Mouse (Mus musculus) liver, embryonic 14.5 days (tissue): ENCODE data around the gene Fads3.

ENCODE experiments used
- CTCF ChIP-seq: IDR thresholded peaks from 2 replicates; pipeline ENCODE4 v1.5.1; 2016; ENCODE audit warnings: antibody characterized with exemption, low read depth, control low read depth
- EP300 ChIP-seq: IDR thresholded peaks from 2 replicates; pipeline ENCODE4 v1.6.1; 2016; ENCODE audit warnings: antibody characterized with exemption, low read depth

DNA sequence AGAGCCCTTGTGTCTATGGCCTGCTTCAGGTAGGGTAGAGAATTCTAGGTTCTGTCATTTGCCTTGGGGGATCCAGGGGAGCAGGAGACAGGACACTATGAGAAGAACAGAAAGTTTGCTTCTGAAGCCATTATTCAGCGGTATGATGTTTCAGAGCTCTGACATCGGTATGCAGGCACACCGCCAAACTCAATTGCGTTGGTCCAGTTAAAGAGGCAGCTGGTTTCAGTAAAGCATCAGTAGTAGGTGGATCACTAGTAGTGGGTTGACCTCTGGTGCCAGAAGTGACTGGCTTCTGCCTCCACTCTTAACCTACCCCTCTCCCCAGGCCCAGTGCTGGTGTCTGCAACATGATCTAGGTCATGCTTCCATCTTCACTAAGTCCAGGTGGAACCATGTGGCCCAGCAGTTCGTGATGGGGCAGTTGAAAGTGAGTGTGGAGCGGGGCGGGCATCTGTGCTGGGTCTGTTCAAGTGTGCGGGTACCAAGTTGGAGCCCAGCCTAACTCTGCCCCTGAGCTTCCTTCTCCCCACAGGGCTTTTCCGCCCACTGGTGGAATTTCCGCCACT lies 12.4 kb downstream of the Fads3 start:
- TF ChIP-seq CTCF (no peak), EP300 (no peak)
